Mouse (Mus musculus) neutrophil, adult 83 days (primary cell): ENCODE measurements around the gene Slc35b1. TPM values are rescaled to one million over a fixed set of nuclear protein-coding genes. Genes with fewer than 3 reads are reported as not detected.

ENCODE experiments used
- total RNA-seq, 2 experiments: library from RNA; stranded (reverse); gene quantifications; one replicate each; pipeline ENCODE4 v1.2.4; 2023

Slc35b1 gene
- 10 to 100 TPM; 37.3 to 39.4 TPM for total RNA-seq

DNA sequence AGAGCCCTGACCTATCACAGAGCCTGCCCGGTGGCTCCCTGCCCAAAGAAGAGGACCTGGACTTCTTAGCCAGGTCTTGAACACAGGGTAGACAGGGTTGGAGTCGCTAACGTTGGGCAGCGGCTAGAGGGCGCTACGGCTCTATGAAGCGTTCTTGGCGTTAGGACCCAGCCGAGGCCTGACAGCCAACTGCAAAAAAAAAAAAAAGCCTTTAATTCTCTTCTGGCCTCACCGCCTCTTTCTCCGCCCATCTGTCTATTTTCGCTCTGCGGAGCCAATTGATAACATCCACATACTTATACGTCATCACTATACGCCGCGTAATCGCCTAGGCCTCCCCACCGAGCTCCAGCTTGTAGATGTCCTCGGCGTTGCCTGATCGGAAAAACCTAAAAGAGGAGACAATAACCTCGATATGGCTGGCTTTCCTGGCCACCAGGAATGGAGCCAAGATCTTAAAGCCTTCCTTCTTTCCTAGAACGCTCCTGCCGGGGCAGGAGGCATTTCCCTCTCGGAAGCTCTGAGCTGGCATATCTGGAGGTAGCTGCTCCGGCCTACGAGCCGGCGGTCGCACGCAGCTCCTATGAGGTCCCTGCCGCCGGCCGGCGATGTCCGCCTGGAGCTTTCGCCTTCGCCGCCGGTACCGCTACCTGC lies at the start of gene Slc35b1:
Gene Slc35b1, plus strand, starts transcription at position 374 of the 654 bp plus-strand sequence.

GRCm38 (mm10) chr11:95336568-95337128 lies 47.8 kb upstream of the Slc35b1 start, which contains the start of gene Fam117a:
Gene Fam117a, plus strand, starts transcription at chr11:95337018.

GRCm38 (mm10) chr11:95413641-95414535 lies 29.4 kb downstream of the Slc35b1 start, which contains the start of gene Spop:
Gene Spop, plus strand, starts transcription at chr11:95414080.

Other genes with a start within 250 kb of the Slc35b1 start
- not detected for gene Dlx4, start 238.4 kb upstream of the Slc35b1 start, total RNA-seq
- not detected for gene Tac4, start 123.2 kb upstream of the Slc35b1 start, total RNA-seq
- 10 to 100 TPM; 81.6 to 94.3 TPM for gene Kat7, start 74.4 kb upstream of the Slc35b1 start, total RNA-seq
- gene Fam117a, start 47.7 kb upstream of the Slc35b1 start, total RNA-seq = 100 to 1,000 TPM in 1 of 2 experiments, 10 to 100 TPM in 1; 85.5 to 101 TPM
- gene Spop, start 29.4 kb downstream of the Slc35b1 start, total RNA-seq = 100 to 1,000 TPM in 1 of 2 experiments, 10 to 100 TPM in 1; 98.9 to 115 TPM
- gene Nxph3, start 129.9 kb downstream of the Slc35b1 start, total RNA-seq = not detected
- gene Ngfr, start 203.0 kb downstream of the Slc35b1 start, total RNA-seq = not detected